Mouse (Mus musculus) small intestine, adult 2 months (tissue): ENCODE results near the gene Pih1d1.

Experiments
- CTCF ChIP-seq: fragments of 200-500 bp; IDR thresholded peaks from 2 replicates; pipeline ENCODE4 v1.5.1; 2012; ENCODE audit warnings: low read depth, mild to moderate bottlenecking, control low read depth, inconsistent platforms, low read length, moderate library complexity, mixed read lengths; ENCODE audit not compliant: insufficient replicate concordance, insufficient read length; ENCODE audit errors: extremely low read depth
- POLR2A ChIP-seq: fragments of 200-500 bp; IDR thresholded peaks from 2 replicates; pipeline ENCODE4 v1.6.1; 2012; ENCODE audit warnings: low read depth, mild to moderate bottlenecking, control low read depth, inconsistent platforms, low read length, moderate library complexity

GRCm38 (mm10) chr7:45195341-45196175 lies 41.5 kb downstream of the Pih1d1 start:
- TF ChIP-seq CTCF (no peak), POLR2A (no peak)
